Mouse (Mus musculus): Measurements from ENCODE around the gene Wipf1.
"Not testable (repeated sequence)": the region's sequence is repeated elsewhere in the genome, so short reads cannot be mapped to it uniquely, and the experiment has no call there.

The Wipf1 gene

GRCm38 (mm10) chr2:73529356-73530330 is at the start of gene Wipf1:
Gene Wipf1 (minus strand): TSS chr2:73529734.
- peak; percentile 82 for DNase-seq

- DNase-seq, result no peak
These were observed 49.6 kb upstream of the Wipf1 start for GRCm38 (mm10) chr2:73579168-73579567.

DNA sequence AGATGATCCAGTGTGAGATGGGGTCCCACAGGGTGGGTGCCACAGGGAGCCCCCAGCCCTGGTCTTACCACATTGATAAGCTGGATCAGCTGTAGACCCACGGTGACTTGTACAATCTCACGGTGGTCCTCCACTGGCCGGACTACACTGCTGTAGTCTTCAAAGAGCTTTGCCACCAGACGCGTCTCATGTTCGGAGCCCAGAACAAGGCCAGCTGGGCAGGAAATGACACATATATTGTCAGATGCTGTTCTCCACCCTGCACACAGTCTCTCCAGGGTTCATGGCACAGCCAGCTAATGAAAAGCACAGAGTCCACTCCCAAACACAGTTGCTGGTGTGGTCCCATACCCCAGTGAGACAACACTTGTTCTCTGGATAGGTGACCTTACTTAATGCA is 44.9 kb upstream of the Wipf1 start:
- DNase-seq, result no peak

GRCm38 (mm10) chr2:73573556-73573955 is 44.0 kb upstream of the Wipf1 start:
- no peak for DNase-seq

- peak; percentile 95 for DNase-seq
These were observed 43.2 kb upstream of the Wipf1 start for GRCm38 (mm10) chr2:73572539-73573372.

- no peak for DNase-seq
These were observed 42.4 kb upstream of the Wipf1 start for GRCm38 (mm10) chr2:73571901-73572300.

- DNase-seq, result no peak
These were observed 41.8 kb upstream of the Wipf1 start for GRCm38 (mm10) chr2:73571304-73571703.

DNA sequence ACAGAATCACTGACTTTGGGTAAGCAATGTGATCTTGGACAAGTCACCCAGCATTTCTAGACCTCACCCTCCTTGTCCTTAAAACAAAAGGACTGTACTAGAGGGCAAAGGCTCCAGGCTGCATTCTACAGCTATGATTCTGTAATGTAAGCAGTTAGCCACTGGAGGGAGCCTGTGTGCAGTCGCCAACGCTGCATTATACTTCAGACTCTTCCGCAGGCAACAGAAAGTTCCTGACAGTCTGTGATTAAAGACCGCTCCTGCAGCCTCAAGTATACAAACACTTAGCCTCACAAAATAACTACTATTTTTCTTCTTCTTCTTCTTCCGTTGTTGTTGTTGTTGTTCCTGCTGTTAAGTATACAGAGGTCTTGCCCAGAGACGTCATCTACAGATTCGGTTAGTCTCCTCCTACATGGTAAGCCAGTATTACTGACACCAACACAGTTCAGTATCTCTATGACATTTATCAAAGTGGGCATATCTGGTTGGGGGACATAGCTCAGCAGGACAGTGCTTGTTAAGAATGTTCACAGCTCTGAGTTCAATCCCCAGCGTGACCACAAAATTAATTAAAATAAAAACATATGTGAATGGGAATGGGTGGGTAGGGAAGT is 37.6 kb upstream of the Wipf1 start:
- peak; percentile 78 for DNase-seq

GRCm38 (mm10) chr2:73566162-73566561 is 36.6 kb upstream of the Wipf1 start:
- peak; percentile 71 for DNase-seq

DNA sequence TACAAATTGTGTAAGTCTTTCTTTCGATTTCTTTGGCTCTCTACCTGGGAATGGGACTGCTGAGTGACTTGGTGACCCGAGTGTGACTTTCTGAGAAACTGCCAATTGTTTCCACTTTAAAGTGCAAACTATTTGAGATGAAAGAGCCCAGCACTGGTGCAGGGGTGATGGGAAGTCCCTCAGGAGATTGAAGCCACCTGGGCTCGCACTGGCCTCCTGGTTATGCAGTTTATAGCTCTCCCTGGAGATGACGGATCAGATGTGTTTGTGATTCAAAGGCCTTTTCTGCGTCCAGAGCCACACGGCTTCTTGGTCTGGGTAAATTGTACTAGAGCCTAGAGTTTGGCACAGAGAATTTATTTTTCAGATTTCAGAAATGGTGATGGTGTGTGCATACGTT is 34.2 kb upstream of the Wipf1 start:
- no peak for DNase-seq

DNA sequence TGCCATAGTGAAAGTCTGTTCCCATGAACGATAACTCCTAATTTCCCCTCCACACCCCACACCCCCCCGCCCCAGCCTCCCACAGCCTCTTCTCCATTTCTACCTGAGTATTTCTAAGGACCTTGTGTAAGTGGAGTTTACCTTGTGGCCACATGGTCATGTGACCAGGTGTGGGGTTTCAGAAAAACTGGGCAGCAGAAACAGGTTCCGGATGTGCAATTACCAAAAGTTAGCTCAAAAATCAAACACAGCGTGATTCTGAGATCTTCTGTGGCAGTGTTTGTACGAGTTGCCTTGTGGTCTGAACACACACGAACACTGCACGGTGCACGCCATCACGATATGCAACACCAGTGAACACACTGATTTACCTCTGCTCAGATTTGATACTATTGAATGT is 33.1 kb upstream of the Wipf1 start:
- no peak for DNase-seq

DNA sequence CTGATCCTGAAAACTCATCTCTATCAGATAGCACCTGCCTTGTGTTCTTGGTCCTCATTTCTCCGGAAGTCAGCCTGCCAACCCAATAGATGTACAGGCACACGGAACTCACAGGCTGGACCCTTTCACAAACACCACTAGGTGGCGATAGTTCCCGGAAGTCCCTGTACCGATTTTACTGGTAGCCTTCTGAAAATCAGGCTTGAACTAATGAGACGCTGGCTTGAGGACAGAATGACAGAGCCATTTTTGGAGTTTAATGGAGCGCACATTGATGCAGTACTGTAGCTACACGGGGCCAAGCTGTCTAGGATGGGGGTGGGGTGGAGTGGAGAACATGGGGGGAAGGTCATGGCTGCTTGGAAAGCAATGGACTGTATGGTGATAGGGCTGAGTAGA is 32.1 kb upstream of the Wipf1 start:
- peak; percentile 94 for DNase-seq

- peak; percentile 66 for DNase-seq
These were observed 31.5 kb upstream of the Wipf1 start for GRCm38 (mm10) chr2:73560899-73561664.

DNA sequence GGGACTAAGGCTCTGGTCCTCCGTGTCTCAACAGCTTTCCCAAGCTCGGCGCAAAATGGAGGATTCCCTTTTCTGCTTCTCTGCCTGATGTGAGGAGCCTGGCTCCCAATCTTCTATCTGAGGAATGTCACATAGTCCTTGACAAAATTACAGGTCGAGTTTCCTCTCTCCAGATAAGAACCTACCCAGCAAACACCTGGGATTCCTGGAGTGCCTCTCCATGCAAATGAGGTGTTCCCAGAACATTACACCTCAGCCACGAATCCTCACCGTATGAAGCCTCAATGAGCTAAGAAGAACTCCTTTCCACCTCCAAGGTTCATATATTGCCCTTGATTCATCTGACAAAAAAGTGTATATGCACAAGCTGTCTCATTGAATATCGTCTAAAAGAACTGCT is 30.9 kb upstream of the Wipf1 start:
- no peak for DNase-seq

GRCm38 (mm10) chr2:73557956-73558355 is 28.4 kb upstream of the Wipf1 start:
- DNase-seq, result no peak

- not testable (repeated sequence) for DNase-seq
These were observed 27.5 kb upstream of the Wipf1 start for GRCm38 (mm10) chr2:73557061-73557460.

DNA sequence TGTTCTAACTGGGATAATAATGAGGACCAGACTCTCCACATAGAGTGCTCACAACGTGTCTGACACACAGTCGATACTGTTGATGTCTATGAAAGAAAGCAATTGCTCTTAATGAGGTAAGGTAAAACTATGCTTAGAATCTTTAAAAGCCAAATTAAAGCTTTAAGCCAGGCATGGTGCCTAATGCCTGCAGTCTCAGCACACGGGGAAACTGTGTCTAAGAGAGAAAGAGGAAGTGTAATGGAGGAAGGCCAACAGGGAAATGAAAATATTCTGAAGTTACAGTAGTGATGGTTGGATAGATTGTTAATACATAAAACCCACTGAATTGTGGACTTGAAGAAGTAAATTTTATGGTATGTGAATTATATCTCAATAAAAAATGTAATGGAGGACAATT is 24.9 kb upstream of the Wipf1 start:
- no peak for DNase-seq

DNA sequence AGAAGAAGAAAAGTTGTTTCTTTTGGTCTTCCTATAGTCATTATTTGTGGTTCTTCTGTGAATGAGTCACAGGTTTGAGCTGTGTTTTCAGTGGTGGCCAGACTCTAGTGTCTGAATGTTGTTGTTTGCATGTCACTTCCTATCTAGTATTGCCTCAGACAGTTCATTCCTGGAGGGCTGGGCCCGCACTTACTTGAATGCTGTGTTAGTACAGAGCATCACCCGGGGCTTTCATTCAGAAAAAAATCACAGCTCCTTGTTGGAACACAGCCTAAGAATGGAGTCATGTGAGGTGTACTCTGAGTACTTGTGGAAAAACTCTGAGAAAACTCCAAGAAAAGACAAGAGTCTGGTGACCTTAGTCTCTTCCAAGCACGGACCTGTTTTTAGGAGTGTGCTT is 23.4 kb upstream of the Wipf1 start:
- no peak for DNase-seq

DNA sequence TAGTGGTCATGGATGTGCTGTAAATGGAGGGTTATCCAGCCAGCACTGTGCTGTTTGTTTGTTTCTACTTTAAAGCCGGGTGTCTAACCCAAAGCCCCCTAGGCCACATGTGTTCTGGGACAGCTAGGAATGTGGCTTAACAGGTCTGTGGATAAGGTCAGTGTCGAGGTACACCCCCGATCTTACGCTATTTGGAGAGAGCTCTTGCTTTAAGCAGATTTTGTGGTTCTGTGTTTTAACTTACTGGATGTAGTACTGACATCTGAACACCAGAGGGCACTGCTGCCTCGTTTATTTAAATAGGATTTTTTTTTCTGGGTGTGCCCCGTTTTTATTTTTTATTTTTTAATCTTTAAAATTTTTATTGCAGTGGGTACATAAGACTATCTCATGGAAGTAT is 21.2 kb upstream of the Wipf1 start:
- peak; percentile 74 for DNase-seq

GRCm38 (mm10) chr2:73548542-73548941 is 19.0 kb upstream of the Wipf1 start:
- no peak for DNase-seq

GRCm38 (mm10) chr2:73547256-73547655 is 17.7 kb upstream of the Wipf1 start:
- DNase-seq, result no peak

DNA sequence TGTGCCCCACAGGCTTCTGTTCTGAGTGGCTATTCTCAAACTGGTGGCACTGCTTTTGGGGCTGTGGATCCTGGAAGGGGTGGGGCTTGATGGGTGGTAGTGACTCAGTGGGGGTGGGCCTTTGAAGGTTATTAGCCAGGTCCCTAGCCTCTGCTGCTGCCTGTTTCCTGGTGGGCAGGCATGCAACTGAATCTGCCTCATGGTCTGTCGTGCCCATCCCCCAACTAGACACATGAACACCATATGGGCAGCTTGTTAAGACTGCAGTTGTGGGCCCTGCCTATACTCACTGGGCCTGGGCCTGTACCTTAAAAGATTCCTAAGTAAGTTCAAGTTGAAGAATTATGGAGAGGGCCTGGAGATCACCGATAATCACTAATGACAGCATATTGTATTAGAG is 16.0 kb upstream of the Wipf1 start:
- DNase-seq, result peak; percentile 45
